Mouse (Mus musculus) layer of hippocampus, adult 11-12 months (tissue): ENCODE data around the gene Thop1.
"Not testable (repeated sequence)": the region's sequence is repeated elsewhere in the genome, so short reads cannot be mapped to it uniquely, and the experiment has no call there.

Experiments
- DNase-seq: peaks from one replicate; pipeline ENCODE4 v3.0.0; 2022; ENCODE audit warnings: low spot score

Thop1 gene

DNA sequence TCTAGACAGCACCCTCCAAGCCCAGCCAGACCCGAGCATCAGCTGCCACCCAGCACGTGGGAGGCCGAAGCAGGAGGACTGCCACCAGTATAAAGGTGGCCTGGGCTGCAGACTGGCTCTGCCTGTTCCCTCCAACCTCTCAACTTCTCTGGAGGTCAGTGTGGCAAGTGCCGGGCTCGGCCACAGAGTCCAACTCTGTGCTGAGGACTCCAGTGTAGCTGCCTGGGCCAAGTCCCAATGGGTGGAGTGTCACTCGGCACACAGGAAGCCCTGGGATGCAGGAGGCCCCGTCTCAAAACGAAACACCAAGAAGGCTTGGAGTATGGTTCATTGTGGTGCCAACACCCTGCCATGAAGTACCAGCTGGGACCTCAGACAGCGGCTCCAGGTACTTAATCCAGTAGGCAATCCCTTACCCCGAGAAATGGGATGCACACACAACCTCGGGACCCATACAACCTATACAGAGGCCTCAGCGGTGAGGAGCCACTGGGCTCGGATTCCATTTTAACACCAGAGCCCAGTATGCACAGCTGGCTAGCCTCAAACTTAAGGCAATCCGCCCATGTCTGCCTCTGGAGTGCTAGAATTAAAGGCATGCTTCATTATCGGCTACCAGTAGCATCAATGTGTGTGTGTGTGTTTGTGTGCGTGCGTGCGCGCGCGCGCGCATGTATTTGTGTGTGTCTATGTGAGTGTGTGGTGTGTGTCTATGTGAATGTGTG lies 12.3 kb upstream of the Thop1 start:
- DNase-seq, result no peak

DNA sequence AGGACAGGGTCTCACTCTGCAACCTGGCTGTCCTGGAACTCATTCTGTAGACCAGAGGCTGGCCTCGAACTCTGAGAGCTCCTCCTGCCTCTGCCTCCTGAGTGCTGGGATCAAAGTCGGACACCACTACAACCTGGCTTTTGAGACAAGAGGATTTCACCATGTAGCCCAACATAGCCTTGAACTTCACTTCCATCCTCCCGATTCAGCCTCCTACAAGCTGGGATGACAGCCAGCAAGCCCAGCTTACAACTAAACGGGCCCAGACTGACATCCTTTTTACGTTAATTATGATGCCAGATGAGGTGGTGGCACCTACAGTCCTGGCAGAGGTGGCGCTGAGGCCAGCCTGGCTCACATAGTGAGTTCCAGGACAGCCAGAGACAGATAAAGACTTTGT lies 10.9 kb upstream of the Thop1 start:
- no peak for DNase-seq

GRCm38 (mm10) chr10:81059603-81060543 lies 10.0 kb upstream of the Thop1 start, which contains the start of gene Sgta:
TSS of gene Sgta (minus strand) at chr10:81060181.
- peak; percentile 100 for DNase-seq

GRCm38 (mm10) chr10:81062710-81063109 lies 7.1 kb upstream of the Thop1 start:
- DNase-seq, result no peak

DNA sequence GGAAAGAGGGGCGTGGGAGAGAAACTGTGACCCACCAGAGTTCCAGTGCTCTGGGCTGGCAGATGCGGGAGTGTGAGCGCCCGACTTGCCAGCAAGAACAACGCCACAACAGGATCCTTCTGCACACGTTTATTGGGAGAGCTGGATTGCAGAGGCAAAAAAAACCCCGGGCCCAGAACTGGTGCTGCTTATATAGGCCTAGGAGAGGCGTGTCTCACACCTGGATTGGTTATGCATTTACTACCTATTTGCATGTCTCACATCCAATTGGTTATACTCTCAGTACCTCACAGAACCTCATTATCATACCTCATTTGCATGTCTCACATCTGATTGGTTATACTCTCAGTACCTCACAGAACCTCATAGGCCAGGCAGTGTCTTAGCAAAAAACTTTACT lies 5.3 kb upstream of the Thop1 start:
- not testable (repeated sequence) for DNase-seq

- no peak for DNase-seq
Observed at GRCm38 (mm10) chr10:81068706-81069105, 1.1 kb upstream of the Thop1 start.

DNA sequence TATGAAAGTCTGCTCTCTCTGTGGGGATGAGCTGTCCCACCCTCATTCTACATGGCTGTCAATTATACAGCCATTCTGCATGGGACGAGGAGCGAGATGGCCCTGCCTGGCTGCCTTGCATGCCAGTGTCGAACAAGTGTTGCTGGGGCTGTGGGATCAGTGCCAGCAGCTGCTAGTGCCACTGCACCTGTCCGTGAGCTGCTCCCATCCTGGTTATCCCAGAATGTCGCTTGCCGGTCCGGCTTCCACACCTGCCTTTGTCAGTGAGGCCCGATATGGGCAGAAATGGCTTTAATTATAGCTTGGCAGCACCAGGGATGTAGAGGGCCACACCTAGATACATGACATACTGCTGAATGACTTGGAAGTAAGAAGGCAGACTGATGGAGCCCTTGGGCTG lies 2.5 kb downstream of the Thop1 start:
- DNase-seq, result no peak

GRCm38 (mm10) chr10:81073464-81073863 lies 3.6 kb downstream of the Thop1 start:
- DNase-seq, result no peak

- no peak for DNase-seq
Observed at GRCm38 (mm10) chr10:81075734-81076133, 5.9 kb downstream of the Thop1 start.

GRCm38 (mm10) chr10:81076356-81076755 lies 6.5 kb downstream of the Thop1 start:
- no peak for DNase-seq

DNA sequence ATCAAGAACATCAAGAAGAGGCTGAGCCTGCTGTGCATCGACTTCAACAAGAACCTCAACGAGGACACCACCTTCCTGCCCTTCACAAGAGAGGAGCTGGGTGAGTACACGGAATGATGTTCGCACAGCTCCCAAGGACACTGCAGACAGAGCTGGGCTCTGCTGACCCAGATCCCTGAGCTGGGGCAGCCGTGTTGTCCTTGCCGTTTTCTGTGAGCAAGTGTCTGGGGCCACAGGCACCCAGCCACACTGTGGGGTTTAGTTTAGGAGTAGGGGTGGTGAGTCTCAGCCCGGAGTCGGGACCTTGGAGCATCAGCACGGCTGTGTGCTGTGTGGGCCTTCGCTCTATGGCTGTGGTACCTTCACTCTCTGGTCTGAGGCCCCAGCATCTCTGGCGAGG lies 8.1 kb downstream of the Thop1 start:
- DNase-seq, result no peak

- DNase-seq, result no peak
Observed at GRCm38 (mm10) chr10:81080008-81080655, 10.3 kb downstream of the Thop1 start.

- DNase-seq, result peak; percentile 87
Observed at GRCm38 (mm10) chr10:81082168-81082960, 12.5 kb downstream of the Thop1 start.

DNA sequence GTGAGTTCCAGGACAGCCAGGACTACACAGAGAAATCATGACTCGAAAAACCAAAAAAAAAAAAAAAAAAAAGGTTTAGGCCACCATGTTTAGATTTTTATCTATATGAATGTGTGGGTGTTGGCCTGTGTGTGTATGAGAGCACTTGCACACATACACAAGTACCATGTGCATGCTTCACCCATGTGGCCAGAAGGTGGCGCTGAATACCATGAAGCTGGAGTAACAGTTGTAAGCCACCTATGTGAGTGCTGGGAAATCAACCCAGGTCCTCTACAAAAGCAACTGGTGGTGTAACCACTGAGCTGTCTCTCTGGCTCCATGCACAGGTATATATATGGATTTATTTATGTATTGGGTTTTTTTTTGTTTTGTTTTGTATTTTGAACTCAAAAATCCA lies 17.2 kb downstream of the Thop1 start:
- no peak for DNase-seq

DNA sequence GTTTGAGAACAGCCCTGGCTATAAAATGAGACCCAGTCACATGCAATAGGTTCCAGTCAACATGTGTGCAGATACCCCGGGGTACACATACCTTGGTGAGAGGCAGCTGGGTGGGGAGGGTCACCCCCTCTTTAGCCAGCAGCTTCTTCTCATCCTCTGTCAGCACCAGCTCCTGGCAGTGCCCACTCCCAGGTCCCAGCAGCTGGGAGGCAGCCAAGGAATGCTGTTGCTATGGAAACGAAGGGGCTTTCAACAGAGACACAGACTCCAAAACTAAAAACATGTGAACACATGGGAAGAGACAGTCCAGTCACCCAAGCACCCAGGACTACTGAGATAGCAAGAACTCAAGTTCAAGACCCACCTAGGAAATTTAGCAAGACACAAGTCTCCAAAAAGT lies 19.4 kb downstream of the Thop1 start:
- DNase-seq, result no peak

DNA sequence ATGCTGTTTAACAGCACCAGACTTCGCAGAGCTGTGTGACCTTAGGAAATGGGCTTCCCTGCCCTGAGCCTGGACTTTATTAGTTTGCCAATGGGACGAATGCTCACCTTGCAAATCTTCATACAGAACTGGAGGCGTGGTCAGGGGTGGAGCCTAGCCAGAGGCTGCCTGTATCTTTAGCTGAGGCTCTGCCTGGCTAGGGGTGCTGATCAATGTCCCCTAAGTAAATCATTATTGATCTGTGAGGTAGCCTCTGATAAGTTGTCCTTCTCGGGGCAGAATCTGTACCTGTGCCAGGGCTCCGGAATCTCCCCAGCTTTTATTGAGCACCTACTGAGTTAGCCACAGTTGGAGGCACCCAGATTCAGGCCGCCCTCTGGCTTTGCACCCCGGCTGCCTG lies 20.8 kb downstream of the Thop1 start:
- DNase-seq, result no peak

- DNase-seq, result no peak
Observed at GRCm38 (mm10) chr10:81092465-81093250, 22.8 kb downstream of the Thop1 start.

DNA sequence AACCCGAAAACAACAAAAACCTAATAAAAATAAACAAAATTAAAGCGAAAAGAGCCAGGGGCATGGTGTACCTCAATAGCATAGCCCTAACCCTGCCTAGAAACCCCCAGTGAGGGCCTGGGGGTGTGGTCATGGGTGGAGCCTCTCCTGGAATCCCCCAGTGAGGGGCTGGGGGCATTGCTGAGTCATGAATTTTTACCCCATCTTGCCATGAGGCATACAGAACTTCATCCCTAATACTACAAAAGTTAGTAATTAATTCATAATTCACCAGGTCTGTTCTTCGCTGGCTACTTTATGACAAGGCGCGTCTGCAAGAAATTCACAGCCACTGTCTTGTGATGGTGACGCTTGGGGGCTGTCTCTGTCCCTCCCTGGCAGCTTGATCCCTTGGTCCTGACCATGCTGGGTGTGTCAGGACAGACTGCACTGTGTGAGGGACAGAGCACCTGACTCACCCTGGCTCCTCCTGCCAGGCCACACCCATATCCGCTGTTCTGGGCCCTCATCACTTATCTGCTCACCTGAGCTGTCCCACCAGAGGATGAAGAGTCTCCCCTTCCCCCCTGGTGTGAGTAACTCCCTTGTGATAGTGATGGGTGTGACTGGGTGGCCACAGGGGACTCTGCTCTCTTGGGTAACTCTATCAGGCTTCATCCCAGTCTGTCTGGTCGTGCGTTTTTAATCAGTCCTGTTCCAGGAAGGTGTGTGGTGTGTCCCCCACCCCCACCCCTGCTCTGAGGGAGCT lies 25.3 kb downstream of the Thop1 start:
- no peak for DNase-seq

- peak; percentile 96 for DNase-seq
Observed at GRCm38 (mm10) chr10:81105565-81106112, 35.8 kb downstream of the Thop1 start, which contains the start of gene Map2k2. TSS of gene Map2k2 (plus strand) at chr10:81105915.
